Mouse (Mus musculus): ENCODE measurements around the gene Iqcf3. TPM values are rescaled to one million over a fixed set of nuclear protein-coding genes. Genes with fewer than 3 reads are reported as not detected.
"Not testable (repeated sequence)": the region's sequence is repeated elsewhere in the genome, so short reads cannot be mapped to it uniquely, and the experiment has no call there.

Iqcf3 gene
- polyA plus RNA-seq, 1 experiment from 2014 or later: not detected

GRCm38 (mm10) chr9:106499667-106500066, 61.8 kb downstream of the Iqcf3 start, which contains the start of gene Iqcf1:
TSS of gene Iqcf1 (plus strand) at chr9:106499967.
- no peak for ATAC-seq (ENCODE audit: insufficient number of reproducible peaks, insufficient read depth, low FRiP score, low read depth)
- Histone ChIP-seq H3K27me3 (ENCODE audit: control insufficient read depth, insufficient read depth, low read length) (no peaks in the 10 kb centered on the region), H3K4me2 (replicated peaks; ENCODE audit: low read depth, low read length) (no peak within 1 kb of the TSS), H3K27ac (ENCODE audit: low read length) (no peak within 1 kb of the TSS), H3K9ac (replicated peaks; ENCODE audit: low read depth, low read length) (no peak within 1 kb of the TSS), H3K4me1 (ENCODE audit: control insufficient read depth, insufficient read depth, low read length) (no peaks in the 10 kb centered on the region), H3K9me3 (ENCODE audit: control insufficient read depth, low read depth, low read length) (no peaks in the 10 kb centered on the region), H3K4me3 (ENCODE audit: low read depth, low read length) (no peak within 1 kb of the TSS), H3K36me3 (ENCODE audit: control insufficient read depth, insufficient read depth, low read length) (no peaks in the 10 kb centered on the region)
- 89% methylated on average over 6 of the region's 6 CpGs for WGBS

GRCm38 (mm10) chr9:106487602-106488001, 73.8 kb downstream of the Iqcf3 start:
- ATAC-seq (ENCODE audit: insufficient number of reproducible peaks, insufficient read depth, low FRiP score, low read depth); H3K27ac ChIP-seq (ENCODE audit: low read length); H3K4me1 ChIP-seq (ENCODE audit: control insufficient read depth, insufficient read depth, low read length); H3K4me2 ChIP-seq (replicated peaks; ENCODE audit: low read depth, low read length); H3K4me3 ChIP-seq (ENCODE audit: low read depth, low read length); H3K9ac ChIP-seq (replicated peaks; ENCODE audit: low read depth, low read length); H3K9me3 ChIP-seq (ENCODE audit: control insufficient read depth, low read depth, low read length); H3K27me3 ChIP-seq (ENCODE audit: control insufficient read depth, insufficient read depth, low read length): not testable (repeated sequence)
- peaks cover 18% of the 10 kb centered on the region for H3K36me3 ChIP-seq (ENCODE audit: control insufficient read depth, insufficient read depth, low read length)
- 88% methylated on average over 6 of the region's 6 CpGs for WGBS

- Histone ChIP-seq H3K27ac (ENCODE audit: low read length) (no peak overlapping the region), H3K9ac (replicated peaks; ENCODE audit: low read depth, low read length) (no peak overlapping the region), H3K4me2 (replicated peaks; ENCODE audit: low read depth, low read length) (no peak overlapping the region), H3K36me3 (ENCODE audit: control insufficient read depth, insufficient read depth, low read length) (peaks cover 29% of the 10 kb centered on the region), H3K4me1 (ENCODE audit: control insufficient read depth, insufficient read depth, low read length) (no peaks in the 10 kb centered on the region), H3K9me3 (ENCODE audit: control insufficient read depth, low read depth, low read length) (no peaks in the 10 kb centered on the region), H3K27me3 (ENCODE audit: control insufficient read depth, insufficient read depth, low read length) (no peaks in the 10 kb centered on the region), H3K4me3 (ENCODE audit: low read depth, low read length) (no peak overlapping the region)
- ATAC-seq (ENCODE audit: insufficient number of reproducible peaks, insufficient read depth, low FRiP score, low read depth): no peak; the same call in 1 of the 2 replicates
- 81% methylated on average over 10 of the region's 10 CpGs for WGBS
Measured at GRCm38 (mm10) chr9:106485076-106485475, 76.4 kb downstream of the Iqcf3 start.

- H3K4me2 ChIP-seq (replicated peaks; ENCODE audit: low read depth, low read length): no peak overlapping the region
- no peak overlapping the region for H3K9ac ChIP-seq (replicated peaks; ENCODE audit: low read depth, low read length)
- H3K4me3 ChIP-seq (ENCODE audit: low read depth, low read length): no peak overlapping the region
- ATAC-seq (ENCODE audit: insufficient number of reproducible peaks, insufficient read depth, low FRiP score, low read depth): no peak
- H3K27me3 ChIP-seq (ENCODE audit: control insufficient read depth, insufficient read depth, low read length): no peaks in the 10 kb centered on the region
- peaks cover 30% of the 10 kb centered on the region for H3K36me3 ChIP-seq (ENCODE audit: control insufficient read depth, insufficient read depth, low read length)
- no peaks in the 10 kb centered on the region for H3K9me3 ChIP-seq (ENCODE audit: control insufficient read depth, low read depth, low read length)
- H3K4me1 ChIP-seq (ENCODE audit: control insufficient read depth, insufficient read depth, low read length): no peaks in the 10 kb centered on the region
- H3K27ac ChIP-seq (ENCODE audit: low read length): no peak overlapping the region
- WGBS: 91% methylated on average over 17 of the region's 17 CpGs
Measured at GRCm38 (mm10) chr9:106483606-106484005, 77.8 kb downstream of the Iqcf3 start.

GRCm38 (mm10) chr9:106483136-106483535, 78.3 kb downstream of the Iqcf3 start:
- Histone ChIP-seq H3K36me3 (ENCODE audit: control insufficient read depth, insufficient read depth, low read length) (peaks cover 30% of the 10 kb centered on the region), H3K4me3 (ENCODE audit: low read depth, low read length) (no peak overlapping the region), H3K4me2 (replicated peaks; ENCODE audit: low read depth, low read length) (no peak overlapping the region), H3K9me3 (ENCODE audit: control insufficient read depth, low read depth, low read length) (no peaks in the 10 kb centered on the region), H3K27ac (ENCODE audit: low read length) (no peak overlapping the region), H3K9ac (replicated peaks; ENCODE audit: low read depth, low read length) (no peak overlapping the region), H3K4me1 (ENCODE audit: control insufficient read depth, insufficient read depth, low read length) (peaks cover 2% of the 10 kb centered on the region), H3K27me3 (ENCODE audit: control insufficient read depth, insufficient read depth, low read length) (no peaks in the 10 kb centered on the region)
- 96% methylated on average over 10 of the region's 10 CpGs for WGBS
- no peak for ATAC-seq (ENCODE audit: insufficient number of reproducible peaks, insufficient read depth, low FRiP score, low read depth)

GRCm38 (mm10) chr9:106482578-106483115, 78.8 kb downstream of the Iqcf3 start:
- H3K9me3 ChIP-seq (ENCODE audit: control insufficient read depth, low read depth, low read length): no peaks in the 10 kb centered on the region
- H3K4me1 ChIP-seq (ENCODE audit: control insufficient read depth, insufficient read depth, low read length): peaks cover 6% of the 10 kb centered on the region
- H3K4me3 ChIP-seq (ENCODE audit: low read depth, low read length): no peak overlapping the region
- H3K36me3 ChIP-seq (ENCODE audit: control insufficient read depth, insufficient read depth, low read length): peaks cover 30% of the 10 kb centered on the region
- no peaks in the 10 kb centered on the region for H3K27me3 ChIP-seq (ENCODE audit: control insufficient read depth, insufficient read depth, low read length)
- no peak overlapping the region for H3K9ac ChIP-seq (replicated peaks; ENCODE audit: low read depth, low read length)
- no peak overlapping the region for H3K4me2 ChIP-seq (replicated peaks; ENCODE audit: low read depth, low read length)
- 87% methylated on average over 17 of the region's 17 CpGs for WGBS
- H3K27ac ChIP-seq (ENCODE audit: low read length): no peak overlapping the region
- ATAC-seq (ENCODE audit: insufficient number of reproducible peaks, insufficient read depth, low FRiP score, low read depth): no peak

GRCm38 (mm10) chr9:106481676-106482075, 79.8 kb downstream of the Iqcf3 start:
- 92% methylated on average over 13 of the region's 13 CpGs for WGBS
- Histone ChIP-seq H3K36me3 (ENCODE audit: control insufficient read depth, insufficient read depth, low read length) (peaks cover 30% of the 10 kb centered on the region), H3K4me1 (ENCODE audit: control insufficient read depth, insufficient read depth, low read length) (peaks cover 6% of the 10 kb centered on the region), H3K27me3 (ENCODE audit: control insufficient read depth, insufficient read depth, low read length) (no peaks in the 10 kb centered on the region), H3K4me3 (ENCODE audit: low read depth, low read length) (no peak overlapping the region), H3K9me3 (ENCODE audit: control insufficient read depth, low read depth, low read length) (no peaks in the 10 kb centered on the region), H3K4me2 (replicated peaks; ENCODE audit: low read depth, low read length) (no peak overlapping the region), H3K27ac (ENCODE audit: low read length) (no peak overlapping the region), H3K9ac (replicated peaks; ENCODE audit: low read depth, low read length) (no peak overlapping the region)
- ATAC-seq (ENCODE audit: insufficient number of reproducible peaks, insufficient read depth, low FRiP score, low read depth): no peak

GRCm38 (mm10) chr9:106481075-106481474, 80.4 kb downstream of the Iqcf3 start:
- no peak for ATAC-seq (ENCODE audit: insufficient number of reproducible peaks, insufficient read depth, low FRiP score, low read depth)
- no peaks in the 10 kb centered on the region for H3K27me3 ChIP-seq (ENCODE audit: control insufficient read depth, insufficient read depth, low read length)
- H3K27ac ChIP-seq (ENCODE audit: low read length): no peak overlapping the region
- H3K9ac ChIP-seq (replicated peaks; ENCODE audit: low read depth, low read length): no peak overlapping the region
- peaks cover 30% of the 10 kb centered on the region for H3K36me3 ChIP-seq (ENCODE audit: control insufficient read depth, insufficient read depth, low read length)
- no peak overlapping the region for H3K4me3 ChIP-seq (ENCODE audit: low read depth, low read length)
- no peaks in the 10 kb centered on the region for H3K9me3 ChIP-seq (ENCODE audit: control insufficient read depth, low read depth, low read length)
- 89% methylated on average over 15 of the region's 15 CpGs for WGBS
- peaks cover 6% of the 10 kb centered on the region for H3K4me1 ChIP-seq (ENCODE audit: control insufficient read depth, insufficient read depth, low read length)
- no peak overlapping the region for H3K4me2 ChIP-seq (replicated peaks; ENCODE audit: low read depth, low read length)

- Histone ChIP-seq H3K4me2 (replicated peaks; ENCODE audit: low read depth, low read length) (no peak overlapping the region), H3K9me3 (ENCODE audit: control insufficient read depth, low read depth, low read length) (no peaks in the 10 kb centered on the region), H3K4me1 (ENCODE audit: control insufficient read depth, insufficient read depth, low read length) (peaks cover 6% of the 10 kb centered on the region), H3K9ac (replicated peaks; ENCODE audit: low read depth, low read length) (no peak overlapping the region), H3K36me3 (ENCODE audit: control insufficient read depth, insufficient read depth, low read length) (peaks cover 30% of the 10 kb centered on the region), H3K4me3 (ENCODE audit: low read depth, low read length) (no peak overlapping the region), H3K27me3 (ENCODE audit: control insufficient read depth, insufficient read depth, low read length) (no peaks in the 10 kb centered on the region), H3K27ac (ENCODE audit: low read length) (no peak overlapping the region)
- no peak for ATAC-seq (ENCODE audit: insufficient number of reproducible peaks, insufficient read depth, low FRiP score, low read depth)
- WGBS: 94% methylated on average over 7 of the region's 7 CpGs
Measured at GRCm38 (mm10) chr9:106480541-106480940, 80.9 kb downstream of the Iqcf3 start.
